Mouse (Mus musculus): ENCODE results near the gene Usp53.
"Not testable (repeated sequence)": the region's sequence is repeated elsewhere in the genome, so short reads cannot be mapped to it uniquely, and the experiment has no call there.

Usp53 gene

GRCm38 (mm10) chr3:122974833-122975232, 9.5 kb downstream of the Usp53 start:
- ChIA-PET CTCF (interaction anchor here in 1 of 4 experiments (0.9 kb wide), 1 partner anchor 70 kb away, joined by 8 read pairs; no protein-coding TSS in a partner anchor), POLR2A (interaction anchor here in 3 of 4 experiments (0.9 to 10.2 kb wide), 8 partner anchors 8 to 48 kb away, joined by 4 to 108 read pairs (median 5); partner anchors contain the start of gene Usp53 (in 3 of the 3))

DNA sequence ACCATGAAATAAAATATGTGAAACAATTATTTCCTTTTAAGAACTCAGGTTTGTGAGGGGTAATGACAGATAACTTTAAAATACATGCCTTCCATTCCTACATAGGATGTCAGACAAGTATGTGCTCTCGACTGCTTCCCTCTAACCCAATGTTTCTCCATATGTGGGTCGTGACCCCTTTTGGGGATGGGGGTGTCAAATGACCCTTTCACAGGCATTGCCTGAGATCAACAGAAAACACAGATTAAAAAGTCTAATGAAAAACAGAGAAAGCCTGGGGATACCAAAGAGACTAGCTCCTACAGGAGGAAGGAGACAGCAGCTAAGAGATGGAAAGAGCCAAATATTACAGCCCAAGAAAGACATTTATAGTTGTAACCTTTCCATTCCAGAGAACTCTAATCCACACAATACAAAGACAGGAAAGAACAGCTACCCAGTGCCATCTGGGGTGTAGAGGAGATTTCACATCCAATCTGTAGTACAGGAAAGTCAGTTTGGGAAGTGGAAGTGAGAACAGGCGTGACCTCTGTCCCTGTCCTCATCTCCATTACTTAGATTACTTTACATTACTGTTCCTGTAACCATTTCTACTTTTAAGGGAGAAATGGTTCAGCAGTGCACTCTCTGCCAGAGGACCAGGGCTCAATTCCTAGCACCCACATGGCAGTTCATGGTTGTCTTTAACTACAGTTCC, 12.0 kb downstream of the Usp53 start:
- ChIA-PET POLR2A (interaction anchor here in 1 of 4 experiments (0.5 to 10.2 kb wide), 2 partner anchors 11 to 18 kb away, joined by 3 to 108 read pairs; partner anchors contain the start of gene Usp53), CTCF (no interaction called here)

- ChIA-PET CTCF (interaction anchor here in 1 of 4 experiments (0.9 kb wide), 1 partner anchor 45 kb away, joined by 3 read pairs; the partner anchor contains the start of gene 1810037I17Rik), POLR2A (interaction anchor here in 2 of 4 experiments (0.8 to 10.2 kb wide), 7 partner anchors 8 to 46 kb away, joined by 3 to 108 read pairs (median 4); partner anchors contain the start of gene Usp53 (in 1 of the 2))
Observed at GRCm38 (mm10) chr3:122968391-122968790, 15.9 kb downstream of the Usp53 start.

DNA sequence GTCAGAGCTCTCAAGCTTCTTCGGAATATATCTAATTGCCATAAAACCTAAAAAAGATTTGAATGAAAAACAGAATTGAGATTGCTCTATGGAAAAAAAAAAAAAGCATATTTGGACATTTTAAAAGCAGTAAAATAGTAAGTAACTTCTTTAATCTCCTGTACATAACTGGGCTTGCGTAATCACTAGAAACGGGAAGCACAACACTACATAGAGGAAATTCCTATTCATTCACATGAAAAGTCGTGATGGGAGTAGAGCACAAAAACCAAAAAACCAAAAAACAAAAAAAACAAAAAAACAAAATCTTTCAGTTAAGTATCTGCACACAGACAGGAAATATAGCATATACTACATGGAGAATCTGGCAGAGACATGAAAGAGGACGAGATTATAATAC, 20.0 kb downstream of the Usp53 start:
- ChIA-PET CTCF (no interaction called here), POLR2A (interaction anchor here in 1 of 4 experiments (1.0 kb wide), 1 partner anchor 38 kb away, joined by 3 read pairs; no protein-coding TSS in a partner anchor)

DNA sequence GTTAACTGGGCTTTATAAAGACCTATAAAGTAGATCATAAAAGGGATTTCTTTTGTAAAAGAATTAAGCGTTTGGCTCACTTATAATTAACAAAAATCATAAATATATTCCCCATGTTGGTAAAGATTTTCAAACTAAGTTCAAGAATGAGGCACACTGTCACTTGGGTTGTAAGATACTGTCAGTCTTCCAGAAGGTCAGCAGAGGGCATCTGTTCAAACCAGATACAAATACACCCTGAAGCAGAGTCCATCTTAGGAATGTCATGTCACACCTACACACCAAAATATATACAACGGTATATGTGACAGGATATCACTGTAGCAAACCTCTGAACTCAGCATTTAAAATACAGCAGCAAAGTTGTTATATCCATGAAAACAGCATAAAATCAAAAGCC, 34.2 kb downstream of the Usp53 start:
- ChIA-PET POLR2A (interaction anchor here in 1 of 4 experiments (1.2 kb wide), 1 partner anchor 9 kb away, joined by 4 read pairs; no protein-coding TSS in a partner anchor), CTCF (no interaction called here)

GRCm38 (mm10) chr3:122943387-122943890, 40.9 kb downstream of the Usp53 start:
- ChIA-PET CTCF (no interaction called here), POLR2A (interaction anchor here in 1 of 4 experiments (0.7 to 1.0 kb wide), 3 partner anchors 9 to 17 kb away, joined by 3 read pairs; no protein-coding TSS in a partner anchor)

GRCm38 (mm10) chr3:122939215-122939614, 45.1 kb downstream of the Usp53 start:
- ChIA-PET CTCF (no interaction called here), POLR2A (interaction anchor here in 2 of 4 experiments (0.9 to 4.5 kb wide), 8 partner anchors 9 to 173 kb away, joined by 3 to 19 read pairs (median 5); partner anchors contain the start of gene Usp53 (in 1 of the 2))

DNA sequence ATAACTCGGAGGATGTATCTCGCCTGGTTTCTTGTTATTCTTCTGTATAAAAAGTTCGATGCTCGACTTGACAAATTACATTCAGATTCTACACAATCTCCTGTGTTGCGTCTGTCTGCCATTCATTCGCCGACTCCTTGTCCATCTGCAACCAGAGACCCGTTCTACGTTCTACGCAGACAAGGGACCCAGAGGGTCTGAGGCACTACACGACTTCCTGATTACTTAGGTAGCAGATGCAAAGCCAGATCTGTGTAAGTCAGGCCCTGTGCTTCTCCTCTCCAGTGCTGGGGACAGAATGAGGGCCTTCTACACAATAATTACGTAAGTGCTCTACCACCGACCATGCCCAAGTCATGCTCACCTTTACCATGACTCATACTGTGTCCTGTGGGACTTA, 47.1 kb downstream of the Usp53 start:
- CTCF ChIA-PET = not testable (repeated sequence)
- POLR2A ChIA-PET = interaction anchor here in 2 of 4 experiments (1.5 to 3.2 kb wide), 6 partner anchors 10 to 49 kb away, joined by 4 to 22 read pairs (median 10); partner anchors contain the start of gene 1810037I17Rik (in 1 of the 2)

- ChIA-PET POLR2A (interaction anchor here in 1 of 4 experiments (0.5 to 2.5 kb wide), 5 partner anchors 10 to 53 kb away, joined by 3 to 12 read pairs (median 3); partner anchors contain the start of gene Usp53), CTCF (no interaction called here)
Observed at GRCm38 (mm10) chr3:122932466-122932865, 51.8 kb downstream of the Usp53 start.

GRCm38 (mm10) chr3:122929723-122930122, 54.6 kb downstream of the Usp53 start:
- ChIA-PET CTCF (no interaction called here), POLR2A (interaction anchor here in 1 of 4 experiments (2.5 to 3.0 kb wide), 2 partner anchors 11 to 54 kb away, joined by 12 to 13 read pairs; partner anchors contain the start of gene Usp53)

GRCm38 (mm10) chr3:122924009-122924914, 60.0 kb downstream of the Usp53 start, which contains the start of gene 1810037I17Rik:
TSS of gene 1810037I17Rik (plus strand) at chr3:122924203.
- CTCF ChIA-PET = interaction anchor here in 2 of 4 experiments (1.0 kb wide), 2 partner anchors 20 to 44 kb away, joined by 3 read pairs; no protein-coding TSS in a partner anchor
- POLR2A ChIA-PET = interaction anchor here in 3 of 4 experiments (0.6 to 2.2 kb wide), 18 partner anchors 9 to 526 kb away, joined by 3 to 13 read pairs (median 3); no protein-coding TSS in a partner anchor

GRCm38 (mm10) chr3:122923147-122923546, 61.2 kb downstream of the Usp53 start:
- ChIA-PET POLR2A (interaction anchor here in 2 of 4 experiments (0.6 to 1.5 kb wide), 6 partner anchors 11 to 197 kb away, joined by 3 to 9 read pairs (median 3); no protein-coding TSS in a partner anchor), CTCF (interaction anchor here in 1 of 4 experiments (0.6 kb wide), 1 partner anchor 260 kb away, joined by 3 read pairs; no protein-coding TSS in a partner anchor)

DNA sequence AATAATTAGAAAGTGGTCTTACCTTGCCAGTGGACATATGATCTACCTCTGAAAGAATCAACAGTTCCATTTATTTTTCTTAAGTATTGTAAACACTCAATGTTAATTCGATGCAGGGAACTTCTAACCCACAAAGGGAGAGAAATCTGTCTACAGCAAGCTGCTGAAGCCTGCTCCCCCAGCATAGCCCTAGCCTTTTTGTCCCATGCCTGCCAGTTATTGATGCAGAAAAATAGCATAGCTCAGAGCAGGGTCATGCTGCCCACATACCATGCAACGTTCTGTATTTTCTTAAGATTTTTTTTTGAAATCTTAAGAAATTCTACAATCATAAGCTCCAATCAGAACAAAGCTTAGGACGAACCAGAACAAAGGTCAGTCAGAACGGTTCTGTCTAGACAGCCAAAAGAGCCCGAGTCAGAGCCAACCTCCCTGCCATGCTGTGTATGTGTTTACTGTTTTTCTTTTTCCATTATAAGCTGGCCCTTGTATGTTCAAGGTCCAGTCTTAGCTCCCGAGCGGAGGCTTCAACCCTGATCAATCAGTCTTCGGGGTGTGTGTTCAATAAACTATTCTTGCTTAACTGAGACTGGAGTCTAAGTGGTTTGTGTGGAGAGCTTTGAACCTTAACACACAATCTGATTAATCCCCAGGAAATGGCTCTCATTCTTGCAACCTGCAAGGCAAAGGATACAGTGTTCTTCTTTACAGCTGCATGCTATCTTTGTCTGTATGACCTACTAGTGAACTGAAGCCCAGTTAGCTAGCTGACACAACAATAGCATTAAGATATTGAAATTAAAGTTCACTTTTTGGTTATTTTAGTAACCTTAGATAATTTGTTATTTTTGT, 62.4 kb downstream of the Usp53 start:
- POLR2A ChIA-PET = interaction anchor here in 2 of 4 experiments (0.9 to 1.8 kb wide), 10 partner anchors 9 to 587 kb away, joined by 3 to 5 read pairs (median 4); no protein-coding TSS in a partner anchor
- CTCF ChIA-PET = interaction anchor here in 1 of 4 experiments (1.3 kb wide), 1 partner anchor 237 kb away, joined by 3 read pairs; no protein-coding TSS in a partner anchor

- ChIA-PET CTCF (interaction anchor here in 2 of 4 experiments (0.6 to 1.3 kb wide), 3 partner anchors 16 to 238 kb away, joined by 3 to 5 read pairs (median 3); no protein-coding TSS in a partner anchor), POLR2A (interaction anchor here in 3 of 4 experiments (0.6 to 1.8 kb wide), 7 partner anchors 9 to 473 kb away, joined by 3 to 5 read pairs (median 4); no protein-coding TSS in a partner anchor)
Observed at GRCm38 (mm10) chr3:122920572-122921435, 63.5 kb downstream of the Usp53 start.

DNA sequence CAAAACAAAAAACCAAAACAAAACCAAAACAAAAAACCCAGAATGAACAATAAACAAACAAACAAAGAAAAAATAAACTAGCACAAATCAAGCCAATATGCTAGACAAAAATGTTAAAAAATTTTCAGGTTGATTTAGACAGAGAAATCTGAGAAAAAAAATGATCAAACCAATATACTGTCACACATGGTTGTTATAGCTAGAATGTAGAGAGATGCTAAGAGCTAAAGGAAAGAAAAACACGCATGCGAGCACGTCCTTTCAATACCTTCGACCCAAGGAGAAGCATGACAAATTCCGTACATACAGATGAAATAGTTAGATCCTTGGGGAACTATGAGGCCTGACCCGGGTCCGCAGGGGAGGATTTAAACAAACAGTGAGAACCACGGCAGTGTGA, 65.0 kb downstream of the Usp53 start, which contains the start of gene Gm10959:
Gm10959 (minus strand) TSS at position 101 of the 400 bp plus-strand sequence.
- CTCF ChIA-PET = interaction anchor here in 2 of 4 experiments (0.8 to 1.4 kb wide), 2 partner anchors 15 to 190 kb away, joined by 3 read pairs; partner anchors contain the start of gene Pde5a (in 1 of the 2)
- POLR2A ChIA-PET = interaction anchor here in 3 of 4 experiments (0.6 to 1.6 kb wide), 6 partner anchors 12 to 461 kb away, joined by 4 read pairs; no protein-coding TSS in a partner anchor

DNA sequence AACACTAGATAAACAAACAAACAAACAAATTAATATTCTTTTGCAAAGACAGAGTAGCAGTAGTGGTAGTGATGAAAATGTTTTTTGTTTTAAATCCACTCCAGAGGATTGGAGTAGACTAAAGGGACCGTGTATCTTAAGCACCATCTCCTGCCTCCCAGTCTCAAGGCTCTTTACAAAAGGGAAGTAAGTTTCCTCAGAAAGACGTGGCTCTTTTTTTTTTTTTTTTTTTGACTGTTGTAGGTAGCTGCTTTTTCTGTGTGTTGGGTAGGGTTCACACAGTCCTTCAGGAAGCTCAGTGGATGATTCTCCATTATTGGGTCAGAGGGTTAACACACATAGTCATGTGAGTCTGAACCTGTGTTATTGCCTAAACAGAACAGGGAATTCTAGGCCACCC, 65.6 kb downstream of the Usp53 start:
- POLR2A ChIA-PET = interaction anchor here in 2 of 4 experiments (0.6 to 1.6 kb wide), 7 partner anchors 11 to 745 kb away, joined by 3 to 4 read pairs (median 4); no protein-coding TSS in a partner anchor
- CTCF ChIA-PET = interaction anchor here in 2 of 4 experiments (0.8 to 1.4 kb wide), 2 partner anchors 15 to 190 kb away, joined by 3 read pairs; partner anchors contain the start of gene Pde5a (in 1 of the 2)

Data from embryonic stem cell, embryonic (primary cell).